Mouse (Mus musculus) liver, embryonic 14.5 days (tissue): ENCODE data around the gene Ggt7. TPM values are rescaled to one million over a fixed set of nuclear protein-coding genes. Genes with fewer than 3 reads are reported as not detected.

Source experiments
- ATAC-seq: fragments of 200-750 bp; cut with Nextera tagmentation; 2 replicates; pipeline ENCODE4 v1.8.0; 2017; ENCODE audit warnings: moderate number of reproducible peaks, mild to moderate bottlenecking, moderate library complexity; ENCODE audit not compliant: insufficient read depth
- DNase-seq, 3 experiments: peaks; one replicate each; pipeline ENCODE4 v3.0.0-alpha.2; 2012 to 2013; ENCODE audit warnings: low read depth in 3 of 3, low spot score in 3 of 3
- H3K27ac ChIP-seq: fragments of 300-500 bp; sonication (generic); 2 replicates; pipeline ENCODE4 v1.5.1; 2014; ENCODE audit warnings: moderate library complexity, mild to moderate bottlenecking, control low read depth, inconsistent platforms
- H3K27me3 ChIP-seq: fragments of 300-500 bp; sonication (generic); 2 replicates; pipeline ENCODE4 v1.6.1; 2014; ENCODE audit warnings: mild to moderate bottlenecking, low read length, moderate library complexity; ENCODE audit not compliant: control insufficient read depth, insufficient read depth
- H3K36me3 ChIP-seq: fragments of 300-500 bp; sonication (generic); replicated peaks from 2 replicates; pipeline ENCODE4 v1.6.1; 2014; ENCODE audit warnings: low read depth; ENCODE audit not compliant: control insufficient read depth, insufficient read depth
- H3K4me1 ChIP-seq, 2 experiments: fragments of 200-500 bp in 1 of 2; fragments of 300-500 bp in 1 of 2; sonication (generic) in 1 of 2; replicated peaks; 2 replicates each; pipeline ENCODE4 v1.6.1; 2012 to 2014; ENCODE audit warnings: antibody characterized with exemption in 1 of 2, inconsistent platforms in 1 of 2, low read length in 1 of 2; ENCODE audit not compliant: control insufficient read depth in 2 of 2, insufficient read depth in 2 of 2
- H3K4me2 ChIP-seq: fragments of 300-500 bp; sonication (generic); 2 replicates; pipeline ENCODE4 v1.6.1; 2014; ENCODE audit warnings: low read depth, mild to moderate bottlenecking, control low read depth, moderate library complexity
- H3K4me3 ChIP-seq, 2 experiments: fragments of 200-500 bp in 1 of 2; fragments of 300-500 bp in 1 of 2; sonication (generic) in 1 of 2; 2 replicates each; pipeline ENCODE4 v1.5.1; 2012 to 2014; ENCODE audit warnings: low read depth in 2 of 2, low read length in 2 of 2, mild to moderate bottlenecking in 2 of 2, control low read depth in 1 of 2, inconsistent platforms in 1 of 2, moderate library complexity in 1 of 2; ENCODE audit not compliant: insufficient read depth in 1 of 2
- H3K9ac ChIP-seq: fragments of 300-500 bp; sonication (generic); replicated peaks from 2 replicates; pipeline ENCODE4 v1.6.1; 2014; ENCODE audit warnings: mild to moderate bottlenecking, control low read depth, moderate library complexity
- H3K9me3 ChIP-seq: fragments of 300-500 bp; sonication (generic); 2 replicates; pipeline ENCODE4 v1.6.1; 2016; ENCODE audit warnings: low read length, mixed read lengths; ENCODE audit not compliant: control insufficient read depth
- CTCF ChIP-seq: IDR thresholded peaks from 2 replicates; pipeline ENCODE4 v1.5.1; 2016; ENCODE audit warnings: antibody characterized with exemption, low read depth, control low read depth
- EP300 ChIP-seq: IDR thresholded peaks from 2 replicates; pipeline ENCODE4 v1.6.1; 2016; ENCODE audit warnings: antibody characterized with exemption, low read depth
- WGBS: fragments of 180-500 bp; shearing (Covaris S2); extraction: QIAGEN DNeasy Blood & Tissue Kit; methylation state at CpG from one replicate; pipeline ENCODE4 v1.1.7; 2014; ENCODE audit not compliant: insufficient replicate concordance; 5-methylcytosine and 5-hydroxymethylcytosine counted together
- polyA plus RNA-seq, 2 experiments: library from polyadenylated mRNA; depleted of rRNA in 1 of 2; stranded (reverse) in 1 of 2; unstranded in 1 of 2; fragments of >200 nt; fragmentation: Nextera tagmentation in 1 of 2; extraction: Ambion mirVana in 1 of 2; gene quantifications; 2 replicates each; pipeline versions ENCODE4 v1.2.1 to v1.2.3; 2012 to 2014

Gene Ggt7
- polyA plus RNA-seq, 2 experiments = 0.18 to 0.35 TPM

GRCm38 (mm10) chr2:155507721-155508470, 10.1 kb downstream of the Ggt7 start:
- 60% methylated on average over 10 of the region's 10 CpGs for whole genome bisulfite sequencing
- TF ChIP-seq CTCF (no peak), EP300 (no peak)
- Histone ChIP-seq H3K4me1 (no peaks in the 10 kb centered on the region), H3K36me3 (no peaks in the 10 kb centered on the region), H3K9me3 (no peaks in the 10 kb centered on the region), H3K4me2 (no peak overlapping the region), H3K27ac (no peak overlapping the region), H3K9ac (no peak overlapping the region), H3K27me3 (no peaks in the 10 kb centered on the region; the same call in 1 of the 2 replicates), H3K4me3 (no peak overlapping the region)
- DNase-seq = no peak
- no peak for ATAC-seq

GRCm38 (mm10) chr2:155505811-155506210, 12.2 kb downstream of the Ggt7 start:
- ATAC-seq = no peak
- DNase-seq = no peak
- WGBS = 66% methylated on average over 9 of the region's 9 CpGs
- H3K27ac ChIP-seq = no peak overlapping the region
- H3K27me3 ChIP-seq = no peaks in the 10 kb centered on the region; the same call in 1 of the 2 replicates
- H3K36me3 ChIP-seq = no peaks in the 10 kb centered on the region
- no peaks in the 10 kb centered on the region for H3K4me1 ChIP-seq
- H3K4me2 ChIP-seq = no peak overlapping the region
- H3K9me3 ChIP-seq = no peaks in the 10 kb centered on the region
- TF ChIP-seq EP300 (no peak), CTCF (no peak)
- no peak overlapping the region for H3K4me3 ChIP-seq
- no peak overlapping the region for H3K9ac ChIP-seq

- DNase-seq = no peak
- H3K4me2 ChIP-seq = no peak overlapping the region
- H3K36me3 ChIP-seq = no peaks in the 10 kb centered on the region
- ATAC-seq = no peak
- H3K4me3 ChIP-seq = no peak overlapping the region
- no peak for TF ChIP-seq EP300
- TF ChIP-seq CTCF = no peak
- H3K27me3 ChIP-seq = no peaks in the 10 kb centered on the region; the same call in 1 of the 2 replicates
- H3K4me1 ChIP-seq = no peaks in the 10 kb centered on the region
- H3K9me3 ChIP-seq = no peaks in the 10 kb centered on the region
- 57% methylated on average over 13 of the region's 13 CpGs for WGBS
- H3K9ac ChIP-seq = no peak overlapping the region
- no peak overlapping the region for H3K27ac ChIP-seq
These were observed 13.3 kb downstream of the Ggt7 start for GRCm38 (mm10) chr2:155504440-155505355.

- TF ChIP-seq CTCF = no peak
- TF ChIP-seq EP300 = no peak
- no peak for DNase-seq
- no peaks in the 10 kb centered on the region for H3K4me1 ChIP-seq
- no peak for ATAC-seq
- H3K27me3 ChIP-seq = no peaks in the 10 kb centered on the region
- H3K36me3 ChIP-seq = no peaks in the 10 kb centered on the region
- H3K4me3 ChIP-seq = no peak overlapping the region
- no peaks in the 10 kb centered on the region for H3K9me3 ChIP-seq
- WGBS = 44% methylated on average over 7 of the region's 7 CpGs
- H3K9ac ChIP-seq = no peak overlapping the region
- H3K4me2 ChIP-seq = no peak overlapping the region
- H3K27ac ChIP-seq = no peak overlapping the region
These were observed 15.4 kb downstream of the Ggt7 start for GRCm38 (mm10) chr2:155502596-155502995.

- Histone ChIP-seq H3K9ac (no peak overlapping the region), H3K4me3 (no peak overlapping the region)
- WGBS = 52% methylated on average over 6 of the region's 6 CpGs
These were observed 27.0 kb downstream of the Ggt7 start for GRCm38 (mm10) chr2:155490998-155491397.

More at GRCm38 (mm10) chr2:155490998-155491397, 27.0 kb downstream of the Ggt7 start:
- Histone ChIP-seq H3K27ac (no peak overlapping the region), H3K4me2 (no peak overlapping the region), H3K36me3 (no peaks in the 10 kb centered on the region), H3K4me1 (no peaks in the 10 kb centered on the region), H3K27me3 (no peaks in the 10 kb centered on the region; the same call in 1 of the 2 replicates), H3K9me3 (no peaks in the 10 kb centered on the region)
- TF ChIP-seq CTCF = no peak
- no peak for TF ChIP-seq EP300
- ATAC-seq (no peak), DNase-seq (no peak)
